Mouse (Mus musculus) heart, postnatal 4 days (tissue): ENCODE data around the gene Tigd3. TPM values are rescaled to one million over a fixed set of nuclear protein-coding genes. Genes with fewer than 3 reads are reported as not detected.
"Not testable (repeated sequence)": the region's sequence is repeated elsewhere in the genome, so short reads cannot be mapped to it uniquely, and the experiment has no call there.

ENCODE experiments used
- DNase-seq: peaks from one replicate; pipeline ENCODE4 v3.0.0; 2021
- total RNA-seq, 2 experiments: library from RNA; stranded (reverse); gene quantifications; 2 replicates each; pipeline ENCODE4 v1.2.3; 2021

Gene Tigd3
- total RNA-seq, 2 experiments from 2014 or later: 2.0 TPM

- peak; percentile 49 for DNase-seq
Measured at GRCm38 (mm10) chr19:5922119-5922942, 28.4 kb upstream of the Tigd3 start.

DNA sequence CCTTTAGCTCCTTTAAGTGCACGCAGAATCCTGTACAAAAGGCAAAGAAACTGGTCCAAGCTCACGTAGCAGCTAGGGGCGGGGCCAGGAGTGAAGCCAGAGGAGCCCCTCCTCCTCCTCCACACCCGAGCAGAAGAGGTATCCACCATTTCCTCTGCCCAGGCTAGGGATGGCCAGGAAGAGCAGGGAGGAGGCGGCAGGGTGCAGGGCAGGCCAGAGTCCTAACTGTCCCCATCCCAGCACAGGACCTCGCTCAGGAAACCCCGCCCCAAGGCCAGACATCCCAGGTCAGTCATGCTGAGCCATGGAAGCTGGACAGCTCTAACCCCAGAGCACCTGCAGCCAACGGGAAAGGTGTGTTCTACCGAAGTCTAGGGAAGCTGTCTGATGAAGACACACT lies 27.8 kb upstream of the Tigd3 start:
- DNase-seq: no peak

- no peak for DNase-seq
Measured at GRCm38 (mm10) chr19:5913007-5913719, 19.2 kb upstream of the Tigd3 start, which contains the start of gene Dpf2. Gene Dpf2, minus strand, starts transcription at chr19:5913010.

GRCm38 (mm10) chr19:5912103-5913006 lies 18.4 kb upstream of the Tigd3 start:
- peak; percentile 99 for DNase-seq

- no peak for DNase-seq
Measured at GRCm38 (mm10) chr19:5911430-5912102, 17.6 kb upstream of the Tigd3 start.

- DNase-seq: peak; percentile 16
Measured at GRCm38 (mm10) chr19:5910221-5910620, 16.3 kb upstream of the Tigd3 start.

DNA sequence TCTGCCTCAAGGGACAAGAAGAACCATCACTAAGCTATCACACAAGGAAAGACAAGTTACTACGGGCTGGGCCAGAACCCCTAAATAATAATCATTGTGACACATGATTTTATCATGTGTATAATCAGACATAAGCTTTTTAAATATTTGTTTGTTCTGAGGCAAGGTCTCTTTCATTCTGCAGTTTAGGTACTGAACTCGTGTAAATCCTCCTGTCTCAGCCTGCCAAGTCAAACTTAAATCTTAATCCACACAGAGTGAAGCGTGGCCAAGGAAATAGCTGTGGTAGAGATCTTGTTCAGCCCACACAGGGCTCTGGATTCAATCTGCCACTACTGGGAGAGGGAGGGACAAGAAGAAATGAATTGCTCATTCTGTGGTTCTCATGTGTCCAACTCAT lies 13.3 kb upstream of the Tigd3 start:
- DNase-seq: no peak

GRCm38 (mm10) chr19:5893282-5894001 lies 507 bp downstream of the Tigd3 start:
- DNase-seq: no peak

DNA sequence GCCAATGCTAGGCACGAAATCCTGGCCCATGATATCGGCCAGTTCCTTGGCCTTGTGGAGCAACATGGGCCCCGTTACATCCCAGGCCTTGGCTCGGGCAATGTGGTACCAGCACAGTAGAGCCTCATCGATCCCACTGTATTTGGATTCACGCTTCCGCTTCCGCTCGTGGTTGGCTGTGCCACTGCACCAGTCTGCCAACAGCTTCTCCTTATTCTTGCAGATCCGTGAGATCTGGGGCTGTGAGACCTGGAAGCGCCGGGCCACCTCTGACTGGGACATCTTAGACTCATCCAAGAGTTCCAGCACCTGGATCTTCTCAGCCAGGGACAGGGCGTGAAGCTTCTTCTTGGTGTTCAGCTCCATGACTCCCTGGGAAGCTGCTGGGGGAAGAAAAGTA lies 1.2 kb downstream of the Tigd3 start:
- DNase-seq: no peak

DNA sequence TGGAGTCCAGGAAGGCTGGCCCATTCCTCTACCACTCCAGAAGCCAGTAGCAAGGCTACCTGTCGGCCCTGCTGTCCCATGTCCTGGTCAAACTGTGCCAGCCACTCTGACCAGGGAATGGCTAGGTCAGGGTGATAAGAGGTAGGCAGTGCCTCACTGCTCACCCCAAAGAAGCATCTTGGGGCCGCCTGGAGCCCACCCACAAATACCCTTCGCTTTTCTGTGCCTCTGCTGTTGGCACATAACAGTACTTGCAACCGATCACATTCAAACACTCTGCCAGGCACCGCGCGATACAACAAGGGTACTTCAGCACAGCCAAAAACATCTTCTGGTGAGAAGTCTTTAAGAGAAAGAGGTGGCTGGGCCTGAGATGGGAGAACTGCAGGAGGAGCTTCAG lies 1.7 kb downstream of the Tigd3 start:
- no peak for DNase-seq

DNA sequence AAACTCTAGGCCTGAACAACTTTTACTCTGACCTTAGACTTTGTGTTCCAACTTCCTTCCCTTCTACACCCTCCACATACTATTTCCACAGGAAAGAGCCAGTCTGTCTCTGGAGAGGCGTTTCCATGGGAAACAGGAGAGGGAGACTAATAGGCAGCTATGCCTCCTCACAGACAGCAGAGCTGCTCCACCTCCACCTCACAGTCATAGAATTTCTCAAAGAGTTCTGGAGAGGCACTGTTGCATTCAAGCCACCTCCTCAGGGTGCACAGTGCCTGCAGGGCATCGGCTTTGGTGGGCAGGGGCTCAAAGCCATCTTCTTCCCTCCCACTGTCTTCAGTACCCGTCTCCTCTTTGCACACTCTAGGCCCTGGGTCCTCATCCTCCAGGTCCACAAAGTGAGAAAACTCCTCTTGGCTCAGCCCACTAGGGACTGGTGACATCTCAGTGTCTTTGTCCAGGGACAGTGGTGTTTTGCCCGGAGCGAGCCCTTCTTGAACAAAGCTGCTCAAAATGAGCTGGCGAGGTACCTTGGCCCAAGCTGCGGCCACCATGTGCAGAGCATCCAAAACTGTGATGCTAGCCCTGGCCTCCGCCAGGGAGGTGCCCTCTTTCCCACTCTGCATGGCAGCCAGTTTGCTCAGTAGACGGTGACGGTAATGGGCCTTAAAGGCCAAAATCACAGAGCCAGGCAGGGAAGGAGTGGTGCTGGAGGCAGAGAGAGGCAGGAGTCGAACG lies 2.3 kb downstream of the Tigd3 start:
- DNase-seq: no peak

DNA sequence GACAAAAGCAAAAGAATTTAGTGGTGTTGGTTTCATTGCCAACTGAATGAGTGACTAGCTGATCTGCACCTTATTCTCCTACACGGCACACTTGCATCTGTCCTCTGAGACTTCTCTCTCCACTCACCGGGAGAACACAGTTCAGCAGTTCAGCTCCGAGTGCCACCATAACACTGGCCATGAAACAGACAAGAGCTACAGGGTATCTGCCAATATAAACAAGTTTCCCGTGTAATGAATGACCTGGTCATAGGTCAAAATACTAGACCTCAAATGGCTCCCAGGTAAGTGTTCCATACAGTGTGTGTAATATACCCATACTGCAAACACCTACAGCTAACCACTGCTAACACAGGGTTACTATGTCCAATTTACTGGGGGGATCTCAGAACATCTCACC lies 4.7 kb downstream of the Tigd3 start:
- DNase-seq: no peak

- no peak for DNase-seq
Measured at GRCm38 (mm10) chr19:5887234-5887815, 6.6 kb downstream of the Tigd3 start.

DNA sequence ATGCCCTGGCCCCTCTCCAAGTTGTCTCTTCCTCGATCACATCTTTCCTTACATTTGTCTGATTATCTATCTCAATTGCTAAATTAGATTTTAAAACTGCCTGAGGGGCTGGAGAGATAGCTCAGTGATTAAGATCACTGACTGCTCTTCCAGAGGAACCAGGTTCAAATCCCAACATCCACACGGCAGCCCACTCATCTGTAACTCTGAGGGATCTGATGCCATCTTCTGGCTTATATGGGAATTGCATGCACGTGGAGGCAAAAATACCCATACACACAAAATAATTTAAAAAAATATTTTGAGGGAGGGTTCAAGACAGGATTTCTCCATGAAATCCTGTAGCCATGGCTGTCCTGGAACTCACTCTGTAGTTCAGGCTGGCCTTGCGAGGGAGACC lies 8.1 kb downstream of the Tigd3 start:
- no peak for DNase-seq

- no peak for DNase-seq
Measured at GRCm38 (mm10) chr19:5883935-5884334, 10.0 kb downstream of the Tigd3 start.

DNA sequence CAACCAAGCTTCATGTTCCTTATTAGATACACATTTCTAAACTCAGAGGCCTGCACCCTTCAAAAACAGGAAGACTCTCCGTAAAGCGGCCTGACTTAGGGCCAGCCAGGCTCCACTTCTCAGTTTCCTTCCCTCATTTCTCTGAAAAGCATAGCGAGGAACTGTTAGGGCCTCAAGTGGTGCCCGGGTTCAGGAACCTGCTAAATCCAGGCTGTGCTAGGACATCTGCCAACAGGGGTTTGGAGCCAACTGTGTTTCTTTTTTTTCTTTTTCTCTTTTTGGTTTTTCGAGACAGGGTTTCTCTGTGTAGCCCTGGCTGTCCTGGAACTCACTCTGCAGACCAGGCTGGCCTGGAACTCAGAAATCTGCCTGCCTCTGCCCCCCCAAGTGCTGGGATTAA lies 11.9 kb downstream of the Tigd3 start:
- not testable (repeated sequence) for DNase-seq

DNA sequence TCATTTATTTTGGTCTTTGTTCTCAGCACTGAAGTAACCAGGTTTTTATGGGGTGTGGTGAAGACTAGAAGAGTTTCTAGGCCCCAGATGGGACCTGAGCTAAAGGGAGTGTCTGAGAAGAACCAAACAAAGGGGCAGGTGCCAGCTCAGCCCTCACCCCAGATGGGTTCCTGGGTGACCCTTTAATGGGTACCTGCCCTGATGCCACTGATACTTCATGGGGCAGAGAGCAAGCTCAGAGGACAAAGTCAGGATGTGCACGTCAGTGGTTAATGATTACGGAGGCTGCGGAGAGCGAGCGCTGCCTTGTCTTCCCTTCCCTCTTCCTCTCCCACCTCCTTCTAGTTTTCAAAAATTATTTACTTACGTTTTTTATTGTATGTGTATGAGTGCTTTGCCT lies 12.8 kb downstream of the Tigd3 start:
- DNase-seq: no peak

DNA sequence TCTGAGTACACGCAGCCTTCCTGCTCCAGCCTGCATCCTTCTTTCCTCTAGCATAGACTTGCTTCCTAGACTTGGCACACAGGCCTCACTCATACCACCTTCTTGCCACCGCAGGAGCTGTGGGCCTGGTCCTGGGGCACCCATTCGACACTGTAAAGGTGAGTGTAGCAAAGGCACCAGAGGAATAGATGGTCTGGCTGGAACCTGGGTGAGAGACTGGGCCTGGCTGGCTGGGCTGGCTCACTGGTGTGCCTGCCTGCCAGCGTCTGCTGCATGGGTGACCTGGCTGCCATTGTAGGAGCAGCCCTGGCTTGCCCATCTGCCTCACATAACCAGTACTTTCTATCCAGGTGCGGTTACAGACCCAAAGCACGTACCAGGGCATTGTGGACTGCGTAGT lies 14.2 kb downstream of the Tigd3 start:
- DNase-seq: no peak

DNA sequence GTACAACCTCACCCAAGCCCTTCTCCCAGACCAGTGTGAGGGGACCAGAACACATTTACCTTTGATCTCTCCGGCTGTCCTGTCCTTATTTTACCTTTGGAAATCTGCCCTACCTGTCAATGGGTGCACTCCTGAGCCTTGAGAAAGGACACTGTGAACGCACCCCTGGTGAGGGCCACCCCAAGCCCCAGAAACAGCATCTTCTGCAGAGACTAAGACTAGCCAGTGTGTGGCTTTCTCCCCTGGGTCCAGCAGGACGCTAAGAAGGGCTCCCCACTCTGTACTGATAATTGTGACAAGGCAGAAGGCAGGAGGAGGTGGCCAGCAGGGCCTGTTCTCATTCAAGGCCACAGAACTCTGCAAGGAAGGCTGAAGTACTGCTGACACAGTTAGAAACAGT lies 15.0 kb downstream of the Tigd3 start:
- DNase-seq: no peak

DNA sequence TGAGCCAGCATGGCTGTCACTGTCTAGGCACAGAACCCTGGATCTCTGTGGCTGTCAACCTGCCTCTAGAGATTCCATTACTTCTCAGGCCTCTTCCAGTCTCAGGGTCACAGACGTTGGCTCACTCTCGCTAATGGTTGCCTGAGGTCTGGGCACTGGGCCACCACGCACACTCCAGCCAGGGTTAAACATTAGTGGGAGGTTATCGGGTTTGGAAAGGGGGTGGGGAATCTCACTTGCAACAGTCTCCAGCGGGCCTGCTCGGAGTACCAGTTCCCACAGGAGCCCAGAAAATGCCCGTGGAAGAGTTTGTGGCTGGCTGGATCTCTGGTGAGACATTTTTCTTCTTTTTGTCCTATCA lies 15.6 kb downstream of the Tigd3 start:
- peak; percentile 58 for DNase-seq
